Mouse (Mus musculus): Measurements from ENCODE around the gene Stk33.
"Not testable (repeated sequence)": the region's sequence is repeated elsewhere in the genome, so short reads cannot be mapped to it uniquely, and the experiment has no call there.

The Stk33 gene

GRCm38 (mm10) chr7:109438781-109439591 lies at the start of gene Stk33:
Gene Stk33 (minus strand): TSS chr7:109439081.
- DNase-seq (ENCODE audit: inconsistent ontology term): peak; percentile 62

GRCm38 (mm10) chr7:109484221-109484620 lies 45.3 kb upstream of the Stk33 start:
- DNase-seq (ENCODE audit: inconsistent ontology term): peak; percentile 82

GRCm38 (mm10) chr7:109480765-109481197 lies 41.9 kb upstream of the Stk33 start:
- peak; percentile 76 for DNase-seq (ENCODE audit: inconsistent ontology term)

DNA sequence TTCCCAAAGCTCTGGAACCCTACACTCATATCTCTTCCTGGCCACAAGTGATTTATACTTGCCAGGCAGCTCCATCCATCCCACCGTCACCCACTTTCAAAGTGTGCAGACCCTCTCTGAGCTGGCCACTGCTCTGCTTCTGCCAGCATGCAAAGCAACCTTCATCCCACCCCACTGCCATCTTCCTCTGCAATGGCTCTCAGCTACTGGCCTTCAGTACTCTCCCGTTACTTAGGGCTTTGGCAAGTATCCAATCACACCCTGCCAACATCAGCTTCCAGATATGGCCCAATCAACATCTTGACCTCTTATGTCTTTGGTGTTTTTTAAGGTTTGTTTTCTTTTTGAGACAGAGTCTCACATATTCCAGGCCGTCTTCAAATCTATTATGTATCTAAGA lies 39.0 kb upstream of the Stk33 start:
- DNase-seq (ENCODE audit: inconsistent ontology term): no peak

GRCm38 (mm10) chr7:109470700-109471099 lies 31.8 kb upstream of the Stk33 start:
- DNase-seq (ENCODE audit: inconsistent ontology term): no peak

DNA sequence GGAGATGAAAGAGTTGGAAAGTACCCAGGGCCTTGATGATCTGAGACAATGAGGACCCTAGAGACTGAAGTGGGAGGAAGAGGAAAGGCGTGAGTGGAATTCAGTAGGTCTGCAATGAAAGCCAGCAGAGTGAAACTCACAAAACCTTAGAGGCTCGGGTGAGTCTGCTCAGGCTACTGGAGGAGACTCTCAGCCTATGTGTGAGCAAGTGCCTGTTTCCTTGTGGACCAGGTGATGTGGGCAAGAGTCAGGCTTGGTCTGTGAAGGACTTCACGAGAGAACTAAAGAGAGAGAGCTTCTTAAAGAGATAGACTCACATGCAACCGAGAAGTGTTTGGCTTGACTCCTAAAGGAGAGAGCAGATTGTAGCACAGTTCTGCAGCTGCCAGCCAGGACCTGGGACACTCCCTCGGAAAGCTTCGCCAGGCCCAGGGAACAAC lies 29.4 kb upstream of the Stk33 start:
- DNase-seq (ENCODE audit: inconsistent ontology term): no peak

DNA sequence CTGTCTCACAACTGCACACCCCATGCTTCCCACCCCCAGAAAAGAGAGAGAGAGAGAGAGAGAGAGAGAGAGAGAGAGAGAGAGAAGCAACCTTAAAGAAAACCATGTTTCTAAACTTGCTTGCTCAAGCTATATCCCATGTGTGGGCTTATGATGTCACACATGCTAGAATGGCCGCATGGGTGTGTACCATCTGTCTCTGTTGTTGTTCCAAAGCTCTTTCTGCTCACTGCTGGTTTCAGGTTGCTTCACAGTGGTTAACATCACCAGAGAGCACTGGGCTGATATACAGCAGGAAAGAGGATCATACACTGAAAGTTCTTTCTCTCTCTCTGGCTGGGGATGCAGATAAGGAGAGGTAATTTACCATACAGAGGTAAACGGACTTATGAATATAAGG lies 28.7 kb upstream of the Stk33 start:
- no peak for DNase-seq (ENCODE audit: inconsistent ontology term)

DNA sequence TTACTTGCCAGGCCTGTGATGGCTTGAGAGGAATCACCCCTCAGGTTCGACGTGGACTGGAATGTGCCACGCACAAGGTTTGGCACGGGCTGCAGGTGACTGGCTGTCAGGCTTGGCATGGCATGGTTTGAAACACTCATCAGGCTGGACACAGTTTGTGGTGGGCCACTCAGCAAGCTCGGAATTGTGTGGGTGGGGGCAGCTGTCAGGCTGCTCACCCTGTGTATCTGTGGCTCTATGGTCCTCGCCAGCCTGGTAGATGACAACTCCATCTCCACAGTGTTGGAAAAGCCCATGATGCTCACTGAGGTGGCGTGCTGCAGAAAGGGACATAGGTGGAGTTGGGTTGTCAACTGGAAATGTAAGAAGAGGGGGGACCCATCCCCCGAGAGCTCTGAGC lies 21.8 kb upstream of the Stk33 start:
- DNase-seq (ENCODE audit: inconsistent ontology term): no peak

GRCm38 (mm10) chr7:109456563-109456962 lies 17.7 kb upstream of the Stk33 start:
- no peak for DNase-seq (ENCODE audit: inconsistent ontology term)

GRCm38 (mm10) chr7:109455748-109456147 lies 16.9 kb upstream of the Stk33 start:
- no peak for DNase-seq (ENCODE audit: inconsistent ontology term)

DNA sequence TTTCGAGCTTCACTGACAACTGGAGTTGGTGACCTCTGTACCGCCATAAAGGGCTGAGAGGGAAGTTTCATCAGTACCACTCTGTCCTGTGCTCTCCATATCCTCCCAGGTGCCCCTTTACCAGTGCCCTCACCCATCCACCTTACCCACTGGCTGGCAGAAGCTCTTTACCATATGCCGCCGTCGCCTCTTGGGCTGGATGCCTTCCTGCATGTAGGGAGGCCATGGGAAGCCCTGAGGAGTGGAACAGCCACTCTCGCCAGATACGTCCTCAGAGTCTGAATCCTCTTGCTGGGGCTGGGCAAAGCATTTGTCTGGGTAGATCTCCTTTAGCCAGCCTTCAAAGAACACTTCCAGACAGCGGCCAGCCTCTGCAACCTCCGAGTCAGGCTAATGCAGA lies 16.0 kb upstream of the Stk33 start:
- no peak for DNase-seq (ENCODE audit: inconsistent ontology term)

DNA sequence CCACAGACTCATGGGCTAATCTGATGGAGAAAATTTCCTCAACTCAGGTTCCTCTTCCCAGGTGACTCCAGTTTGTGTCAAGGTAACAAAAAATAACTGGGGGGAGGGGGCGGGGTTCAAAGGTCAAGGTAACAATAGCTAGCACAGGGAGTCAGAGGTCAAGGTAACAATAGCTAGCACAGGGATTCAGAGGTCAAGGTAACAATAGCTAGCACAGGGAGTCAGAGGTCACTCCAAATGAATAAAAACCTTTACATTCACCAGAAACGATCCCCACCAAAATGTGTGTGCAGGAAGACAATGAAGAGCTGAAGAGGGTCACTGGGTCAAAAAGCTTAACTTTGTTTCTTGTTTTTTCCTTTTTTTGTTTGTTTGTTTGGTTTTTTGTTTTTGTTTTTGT lies 9.2 kb upstream of the Stk33 start:
- no peak for DNase-seq (ENCODE audit: inconsistent ontology term)

- DNase-seq (ENCODE audit: inconsistent ontology term): no peak
Measured at GRCm38 (mm10) chr7:109445012-109445411, 6.1 kb upstream of the Stk33 start.

DNA sequence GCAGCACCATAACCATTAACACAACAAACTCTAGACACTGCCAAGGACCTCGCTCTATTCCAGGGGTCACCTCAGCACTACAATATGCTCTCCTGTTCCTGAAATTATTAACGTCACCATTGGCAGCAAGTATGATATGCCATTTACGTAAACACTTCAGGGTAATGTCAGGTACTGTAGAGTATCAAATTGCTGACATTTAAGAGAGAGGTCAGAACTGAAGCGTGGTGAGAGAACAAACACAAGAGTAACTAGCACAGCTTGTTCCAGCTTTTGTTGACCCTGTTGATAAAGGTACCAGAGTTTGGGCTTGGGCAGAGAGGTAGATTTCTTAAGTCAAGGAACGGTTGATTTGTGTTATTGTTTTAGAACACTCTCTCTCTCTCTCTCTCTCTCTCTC lies 3.9 kb upstream of the Stk33 start:
- DNase-seq (ENCODE audit: inconsistent ontology term): no peak

GRCm38 (mm10) chr7:109440697-109441269 lies 1.9 kb upstream of the Stk33 start:
- DNase-seq (ENCODE audit: inconsistent ontology term): no peak

DNA sequence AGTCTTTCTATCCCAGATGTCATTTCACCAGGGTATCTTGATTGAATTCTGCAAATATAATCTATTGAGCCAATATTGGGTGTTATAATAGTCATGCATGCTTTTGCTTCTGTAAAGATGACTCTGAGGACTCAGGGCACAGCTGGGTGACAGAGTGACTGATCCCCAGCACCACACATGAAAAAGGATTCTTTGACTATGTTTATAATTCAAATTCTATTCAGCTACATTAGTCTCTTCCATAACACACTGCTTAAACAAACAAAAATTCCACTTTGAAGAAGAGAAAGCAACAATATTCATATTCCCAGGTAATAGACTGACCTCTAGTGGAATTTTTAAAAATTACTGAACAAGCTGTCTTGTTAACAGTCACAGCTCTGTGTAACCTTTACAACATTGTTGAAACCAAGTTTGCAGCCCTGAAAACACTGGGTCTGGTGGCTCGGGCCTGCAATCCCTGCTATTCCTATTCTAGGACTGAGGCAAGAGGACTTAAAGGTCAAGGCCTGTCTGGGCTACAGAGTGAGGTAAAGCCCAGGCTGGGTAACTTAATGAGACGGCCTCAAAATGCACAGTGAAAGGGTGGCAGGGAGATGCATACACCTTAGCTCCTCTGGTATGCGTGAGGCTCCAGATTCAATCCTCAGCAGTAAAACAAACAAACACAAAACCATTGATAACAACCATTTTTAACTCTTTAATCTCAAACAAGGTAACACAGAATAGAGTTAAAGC lies 14.3 kb downstream of the Stk33 start:
- DNase-seq (ENCODE audit: inconsistent ontology term): peak; percentile 48

DNA sequence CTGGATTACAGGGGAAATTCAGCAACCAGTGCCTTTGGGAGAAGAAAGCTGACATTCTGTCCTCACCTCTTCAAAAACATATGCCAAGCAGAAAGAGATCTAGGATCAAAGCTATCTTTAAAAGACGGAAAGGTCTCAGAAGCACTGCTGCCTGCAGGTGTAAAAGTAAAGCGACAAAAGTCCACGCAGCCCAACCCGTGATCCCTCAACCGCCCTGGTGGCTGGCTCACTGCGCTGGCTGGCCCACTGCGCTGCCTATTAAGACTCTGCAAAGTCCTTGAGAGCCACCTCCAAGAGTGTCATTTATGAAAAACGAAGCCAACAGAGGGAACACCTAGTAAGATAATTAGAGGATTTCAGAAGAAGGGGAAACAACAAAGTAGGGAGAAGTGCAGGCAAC lies 16.1 kb downstream of the Stk33 start:
- DNase-seq (ENCODE audit: inconsistent ontology term): no peak

DNA sequence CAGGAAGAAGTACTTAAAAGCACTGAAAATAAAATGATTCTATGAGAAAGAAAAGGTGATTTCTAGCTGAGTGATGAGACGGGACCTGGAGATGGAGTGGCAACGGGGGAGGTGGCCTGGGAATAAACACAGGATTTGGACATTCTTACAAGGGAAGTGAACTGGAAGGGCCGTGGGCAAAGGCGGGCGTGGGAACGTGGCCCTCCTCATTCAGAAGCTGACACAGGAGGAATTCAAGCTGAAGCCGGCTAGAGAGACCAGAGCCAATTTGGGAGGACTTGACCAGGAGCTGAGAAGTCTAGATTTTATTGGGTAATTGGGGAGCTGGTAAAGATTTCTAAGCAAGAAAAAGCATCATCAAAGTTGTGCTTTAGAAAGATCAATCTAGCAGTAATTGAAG lies 33.4 kb downstream of the Stk33 start:
- DNase-seq (ENCODE audit: inconsistent ontology term): peak; percentile 47

- DNase-seq (ENCODE audit: inconsistent ontology term): no peak
Measured at GRCm38 (mm10) chr7:109399299-109399698, 39.6 kb downstream of the Stk33 start.

GRCm38 (mm10) chr7:109381131-109381530 lies 57.8 kb downstream of the Stk33 start:
- DNase-seq (ENCODE audit: inconsistent ontology term): no peak

DNA sequence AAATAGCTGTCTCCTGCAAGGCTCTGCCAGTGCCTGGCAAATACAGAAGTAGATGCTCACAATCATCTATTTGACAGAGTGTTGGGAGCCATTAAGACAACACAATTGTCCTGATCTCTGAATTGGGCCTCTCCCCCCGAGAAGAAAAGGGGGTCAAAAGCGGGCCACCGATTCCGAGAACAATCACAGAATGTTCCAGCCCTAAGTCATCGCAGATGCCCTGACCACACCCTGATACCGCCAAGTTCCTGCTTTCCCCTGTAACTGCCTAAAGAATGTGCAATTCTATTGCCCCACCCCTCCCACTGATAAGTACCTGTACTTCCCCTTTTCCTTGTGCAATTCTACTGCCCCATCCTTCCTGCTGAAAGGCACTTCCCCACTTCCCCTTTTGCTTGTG lies 65.3 kb downstream of the Stk33 start:
- DNase-seq (ENCODE audit: inconsistent ontology term): not testable (repeated sequence)

DNA sequence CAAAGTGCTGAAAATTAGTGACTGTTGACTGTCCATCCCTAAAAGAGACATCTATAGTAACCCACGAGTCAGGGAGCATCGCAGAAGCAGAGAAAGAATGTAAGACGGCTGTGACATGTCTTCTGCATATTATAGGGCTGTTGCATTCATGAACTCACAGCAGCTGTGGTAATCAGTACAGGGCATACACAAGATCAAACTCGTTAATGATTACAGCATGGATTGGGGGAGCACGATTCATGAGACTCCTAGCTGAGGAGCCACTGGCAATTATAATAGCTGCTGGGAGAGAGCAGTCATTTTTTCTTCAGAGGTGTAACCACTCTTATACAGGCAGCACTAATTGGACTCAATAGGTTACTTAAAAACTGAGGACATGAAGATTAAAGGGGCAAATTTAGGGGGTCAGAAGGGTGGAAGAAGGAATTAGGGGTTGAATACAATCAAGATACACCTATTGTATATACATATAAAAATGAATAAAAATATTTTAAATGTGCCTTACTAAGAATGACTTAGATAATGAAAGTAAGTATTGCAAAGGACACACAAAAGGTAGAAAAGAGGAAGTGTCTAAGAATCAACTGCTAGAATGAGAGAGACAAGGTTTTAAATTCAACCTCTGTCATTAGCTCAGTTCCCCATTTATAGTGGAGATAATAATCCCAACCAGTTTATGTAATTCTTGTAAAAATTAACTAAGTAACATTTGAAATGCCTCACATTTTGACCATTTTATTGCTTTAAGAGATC lies 80.3 kb downstream of the Stk33 start:
- DNase-seq (ENCODE audit: inconsistent ontology term): no peak

Measured in Muller cell, postnatal 12 days (primary cell).